Mouse (Mus musculus): ENCODE results near the gene Nfya. TPM values are rescaled to one million over a fixed set of nuclear protein-coding genes. Genes with fewer than 3 reads are reported as not detected.

The Nfya gene
- polyA plus RNA-seq, 1 experiment from 2014 or later = 18.4 TPM

DNA sequence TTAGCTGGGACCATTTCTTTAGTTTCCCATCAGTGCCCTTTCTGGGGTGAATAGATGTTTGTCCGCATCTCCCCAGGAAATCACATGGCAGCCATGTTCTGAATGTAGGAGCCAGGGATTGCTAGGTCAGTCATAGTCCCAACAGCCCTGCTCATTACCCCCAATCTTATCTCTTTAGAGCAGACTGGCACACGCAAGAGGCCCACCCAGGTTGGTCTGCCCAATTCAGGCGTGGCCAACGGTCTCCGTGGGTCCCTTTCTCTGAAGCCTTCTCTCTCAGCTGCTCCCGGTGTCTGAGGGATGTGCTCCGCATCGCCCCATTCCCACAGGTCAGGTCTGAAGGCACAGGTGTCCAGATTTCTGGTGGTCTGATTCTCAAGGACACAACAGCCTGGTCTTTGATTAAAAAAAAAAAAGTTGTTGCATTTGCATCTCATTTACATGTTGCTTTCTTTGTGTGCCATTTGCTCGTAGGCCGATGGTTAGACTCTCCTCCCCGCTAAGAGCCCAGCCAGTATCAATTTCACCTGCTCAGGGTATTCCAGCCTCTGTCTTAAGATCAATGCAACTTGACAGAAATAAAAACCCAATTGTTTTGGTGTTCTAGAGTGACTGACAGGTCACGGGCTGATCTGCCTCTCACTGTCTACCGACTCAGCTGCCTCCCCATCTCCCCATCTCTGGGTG lies 41.1 kb upstream of the Nfya start:
- Histone ChIP-seq H3K9me3 (ENCODE audit: control insufficient read depth, low read length) (no peaks in the 10 kb centered on the region), H3K36me3 (ENCODE audit: control insufficient read depth, insufficient read depth, low read length) (no peaks in the 10 kb centered on the region), H3K27ac (ENCODE audit: low read depth, low read length) (no peak overlapping the region), H3K9ac (ENCODE audit: low read length) (no peak overlapping the region), H3K4me1 (ENCODE audit: control insufficient read depth, insufficient read depth, low read length) (no peaks in the 10 kb centered on the region), H3K4me2 (no peak overlapping the region), H3K4me3 (ENCODE audit: low read depth, low read length) (no peak overlapping the region), H3K27me3 (ENCODE audit: control insufficient read depth, insufficient read depth, low read length) (no peaks in the 10 kb centered on the region)
- no peak for DNase-seq (ENCODE audit: low spot score, missing footprints)
- ATAC-seq (ENCODE audit: low FRiP score) = no peak
- WGBS = 86% methylated on average over 13 of the region's 13 CpGs

DNA sequence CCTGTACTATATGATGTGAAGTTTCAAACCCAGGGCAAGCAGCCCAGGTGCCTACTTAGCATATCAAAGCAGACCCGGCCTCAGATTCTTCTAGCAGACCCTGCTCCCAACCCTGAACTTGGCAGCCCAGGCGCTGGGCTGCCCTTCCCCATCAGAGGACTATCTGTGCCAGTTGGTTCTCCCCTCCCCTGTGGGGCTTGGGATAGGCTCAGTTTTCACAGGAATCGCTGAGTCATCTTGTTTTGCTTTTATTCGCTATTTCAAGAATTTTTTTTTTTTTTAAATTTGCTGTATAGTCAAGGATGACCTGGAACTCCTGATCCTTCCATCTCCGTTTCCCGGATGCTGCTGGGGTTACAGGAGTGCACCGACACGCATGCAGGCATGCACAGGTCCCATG lies 38.0 kb upstream of the Nfya start:
- Histone ChIP-seq H3K27me3 (ENCODE audit: control insufficient read depth, insufficient read depth, low read length) (no peaks in the 10 kb centered on the region), H3K9me3 (ENCODE audit: control insufficient read depth, low read length) (no peaks in the 10 kb centered on the region), H3K36me3 (ENCODE audit: control insufficient read depth, insufficient read depth, low read length) (no peaks in the 10 kb centered on the region), H3K27ac (ENCODE audit: low read depth, low read length) (no peak overlapping the region), H3K4me3 (ENCODE audit: low read depth, low read length) (no peak overlapping the region), H3K9ac (ENCODE audit: low read length) (no peak overlapping the region), H3K4me1 (ENCODE audit: control insufficient read depth, insufficient read depth, low read length) (no peaks in the 10 kb centered on the region), H3K4me2 (no peak overlapping the region)
- WGBS = 77% methylated on average over 8 of the region's 8 CpGs
- DNase-seq (ENCODE audit: low spot score, missing footprints) = no peak
- no peak for ATAC-seq (ENCODE audit: low FRiP score)

DNA sequence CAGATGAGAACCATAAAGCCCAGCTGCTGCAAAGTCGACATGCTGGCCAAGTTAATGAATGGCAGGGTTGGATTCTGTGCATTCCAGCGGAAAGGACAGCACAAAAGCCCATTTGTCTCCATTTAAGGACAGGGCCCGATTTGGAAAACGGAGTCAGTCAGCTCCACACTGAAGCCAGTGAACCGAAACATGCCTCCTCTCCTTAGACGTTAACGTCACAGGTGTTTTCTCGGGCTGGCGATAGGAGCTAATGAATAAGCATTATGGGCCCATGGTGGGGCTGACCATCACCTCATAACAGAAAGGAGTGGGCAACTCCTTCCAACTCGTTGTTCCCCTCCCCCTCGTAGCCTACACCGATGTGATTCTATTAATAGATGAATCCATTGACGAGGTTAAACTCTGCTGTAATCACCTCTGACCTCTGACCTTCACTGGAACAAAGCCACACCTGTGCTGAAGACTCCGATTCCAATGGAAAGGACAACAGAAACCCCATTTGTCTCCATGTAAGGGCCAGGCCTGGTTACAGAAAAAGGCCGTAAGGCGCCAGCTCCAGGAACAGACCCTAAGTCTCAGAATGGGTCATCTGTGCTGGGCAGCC lies 33.9 kb upstream of the Nfya start:
- H3K27me3 ChIP-seq (ENCODE audit: control insufficient read depth, insufficient read depth, low read length) = no peaks in the 10 kb centered on the region
- 66% methylated on average over 16 of the region's 16 CpGs for WGBS
- H3K4me2 ChIP-seq = no peak overlapping the region
- no peak overlapping the region for H3K27ac ChIP-seq (ENCODE audit: low read depth, low read length)
- H3K4me1 ChIP-seq (ENCODE audit: control insufficient read depth, insufficient read depth, low read length) = no peaks in the 10 kb centered on the region
- no peak overlapping the region for H3K4me3 ChIP-seq (ENCODE audit: low read depth, low read length)
- ATAC-seq (ENCODE audit: low FRiP score) = no peak
- H3K9me3 ChIP-seq (ENCODE audit: control insufficient read depth, low read length) = no peaks in the 10 kb centered on the region
- no peaks in the 10 kb centered on the region for H3K36me3 ChIP-seq (ENCODE audit: control insufficient read depth, insufficient read depth, low read length)
- DNase-seq (ENCODE audit: low spot score, missing footprints) = no peak
- H3K9ac ChIP-seq (ENCODE audit: low read length) = no peak overlapping the region

DNA sequence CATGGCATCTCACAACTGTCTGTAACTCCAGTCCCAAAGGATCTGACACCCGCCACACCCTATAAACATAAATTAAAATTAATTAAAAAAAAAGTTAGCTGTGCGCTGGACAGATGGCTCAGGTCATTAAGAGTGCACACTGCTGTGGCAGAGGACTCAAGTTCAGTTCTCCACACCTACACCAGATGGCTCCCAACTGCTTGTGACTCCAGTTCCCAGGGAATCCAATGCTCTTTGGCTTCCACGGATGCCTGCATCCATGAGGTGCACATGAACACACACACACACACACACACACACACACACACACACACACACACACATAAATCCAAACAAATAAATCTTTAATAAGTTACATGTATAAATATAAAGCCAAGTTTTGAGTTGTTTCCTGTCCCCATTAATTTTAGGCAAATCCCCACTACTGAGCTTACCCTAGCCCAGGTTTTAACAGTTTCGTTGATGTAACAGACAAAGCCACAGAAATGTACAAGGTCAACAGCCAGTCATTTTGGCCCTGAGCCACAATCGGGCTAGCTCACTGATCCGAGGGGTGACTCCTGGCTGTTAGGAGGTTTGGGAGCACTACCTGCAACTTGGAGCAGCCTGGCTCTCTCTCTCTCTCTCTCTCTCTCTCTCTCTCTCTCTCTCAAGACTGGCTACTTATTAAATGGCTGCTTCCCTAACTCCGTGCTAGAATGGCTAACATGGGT lies 33.2 kb upstream of the Nfya start:
- WGBS = 83% methylated on average over 7 of the region's 7 CpGs

DNA sequence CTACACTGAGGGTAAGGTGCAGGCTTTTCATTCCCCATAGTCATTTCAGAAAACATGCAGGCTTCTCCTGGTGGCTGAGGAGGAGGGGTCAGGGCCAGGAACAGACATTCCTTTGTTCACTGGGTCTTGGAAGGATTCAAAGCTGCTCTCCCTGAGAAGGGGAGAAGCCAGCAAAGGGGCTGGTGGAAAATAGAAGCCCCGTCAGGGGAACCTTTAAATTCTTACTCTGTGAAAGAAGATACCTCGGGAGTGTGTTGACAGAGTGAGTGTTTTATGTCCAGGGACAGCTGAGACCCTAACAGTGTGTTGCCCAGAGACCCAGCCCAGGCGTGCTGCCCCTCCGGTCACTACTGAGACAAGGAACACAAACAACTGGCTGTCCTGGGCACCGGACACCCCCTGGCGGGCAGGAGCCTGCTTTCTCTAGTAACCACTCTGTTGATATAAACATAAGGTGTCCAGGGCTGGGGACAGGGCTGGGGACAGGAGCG lies 27.8 kb upstream of the Nfya start:
- DNase-seq (ENCODE audit: low spot score, missing footprints) = peak; percentile 85
- no peaks in the 10 kb centered on the region for H3K36me3 ChIP-seq (ENCODE audit: control insufficient read depth, insufficient read depth, low read length)
- H3K27ac ChIP-seq (ENCODE audit: low read depth, low read length) = 0 out of 2 replicates have a peak overlapping the region, but pooled peaks have one; percentile 0
- H3K27me3 ChIP-seq (ENCODE audit: control insufficient read depth, insufficient read depth, low read length) = no peaks in the 10 kb centered on the region
- H3K9me3 ChIP-seq (ENCODE audit: control insufficient read depth, low read length) = no peaks in the 10 kb centered on the region
- WGBS = 31% methylated on average over 7 of the region's 7 CpGs
- H3K4me2 ChIP-seq = no peak overlapping the region
- peak; percentile 52; the same call in 1 of the 2 replicates for ATAC-seq (ENCODE audit: low FRiP score)
- no peak overlapping the region for H3K4me3 ChIP-seq (ENCODE audit: low read depth, low read length)
- no peak overlapping the region for H3K9ac ChIP-seq (ENCODE audit: low read length)
- H3K4me1 ChIP-seq (ENCODE audit: control insufficient read depth, insufficient read depth, low read length) = peaks cover under 1% of the 10 kb centered on the region; the same call in 1 of the 2 replicates

More for the DNA sequence above, 33.2 kb upstream of the Nfya start:
- ATAC-seq (ENCODE audit: low FRiP score) (no peak), DNase-seq (ENCODE audit: low spot score, missing footprints) (no peak)
- no peaks in the 10 kb centered on the region for H3K27me3 ChIP-seq (ENCODE audit: control insufficient read depth, insufficient read depth, low read length)
- H3K9ac ChIP-seq (ENCODE audit: low read length) = no peak overlapping the region
- H3K9me3 ChIP-seq (ENCODE audit: control insufficient read depth, low read length) = no peaks in the 10 kb centered on the region
- no peak overlapping the region for H3K4me3 ChIP-seq (ENCODE audit: low read depth, low read length)
- H3K4me1 ChIP-seq (ENCODE audit: control insufficient read depth, insufficient read depth, low read length) = no peaks in the 10 kb centered on the region
- H3K36me3 ChIP-seq (ENCODE audit: control insufficient read depth, insufficient read depth, low read length) = no peaks in the 10 kb centered on the region
- H3K27ac ChIP-seq (ENCODE audit: low read depth, low read length) = no peak overlapping the region
- no peak overlapping the region for H3K4me2 ChIP-seq

DNA sequence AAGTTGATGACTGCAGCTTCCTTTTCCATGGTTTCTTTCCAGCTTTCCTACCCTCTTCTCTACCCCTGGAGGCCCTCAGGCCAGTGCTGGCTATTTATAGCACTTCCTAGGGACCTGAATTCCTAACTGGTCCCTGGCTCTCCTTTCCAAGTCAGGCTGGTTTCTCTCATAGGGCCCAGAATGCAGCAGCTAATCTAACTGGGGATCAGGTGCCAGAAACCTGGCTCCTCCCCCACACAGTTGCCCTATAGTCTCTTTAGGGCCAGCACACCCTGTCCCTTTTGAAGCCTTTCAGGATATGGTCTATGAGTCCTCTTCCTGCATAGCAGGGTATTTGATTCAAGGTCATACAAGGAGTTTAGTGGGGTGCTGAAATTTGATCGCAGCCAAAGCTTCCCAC lies 26.8 kb upstream of the Nfya start:
- DNase-seq (ENCODE audit: low spot score, missing footprints) (peak; percentile 69), ATAC-seq (ENCODE audit: low FRiP score) (no peak)
- H3K27ac ChIP-seq (ENCODE audit: low read depth, low read length) = no peak overlapping the region
- H3K4me3 ChIP-seq (ENCODE audit: low read depth, low read length) = no peak overlapping the region
- no peak overlapping the region for H3K4me2 ChIP-seq
- H3K4me1 ChIP-seq (ENCODE audit: control insufficient read depth, insufficient read depth, low read length) = peaks cover 4% of the 10 kb centered on the region
- no peaks in the 10 kb centered on the region for H3K27me3 ChIP-seq (ENCODE audit: control insufficient read depth, insufficient read depth, low read length)
- 96% methylated on average over 1 of the region's 1 CpGs for WGBS
- no peaks in the 10 kb centered on the region for H3K36me3 ChIP-seq (ENCODE audit: control insufficient read depth, insufficient read depth, low read length)
- no peaks in the 10 kb centered on the region for H3K9me3 ChIP-seq (ENCODE audit: control insufficient read depth, low read length)
- no peak overlapping the region for H3K9ac ChIP-seq (ENCODE audit: low read length)

DNA sequence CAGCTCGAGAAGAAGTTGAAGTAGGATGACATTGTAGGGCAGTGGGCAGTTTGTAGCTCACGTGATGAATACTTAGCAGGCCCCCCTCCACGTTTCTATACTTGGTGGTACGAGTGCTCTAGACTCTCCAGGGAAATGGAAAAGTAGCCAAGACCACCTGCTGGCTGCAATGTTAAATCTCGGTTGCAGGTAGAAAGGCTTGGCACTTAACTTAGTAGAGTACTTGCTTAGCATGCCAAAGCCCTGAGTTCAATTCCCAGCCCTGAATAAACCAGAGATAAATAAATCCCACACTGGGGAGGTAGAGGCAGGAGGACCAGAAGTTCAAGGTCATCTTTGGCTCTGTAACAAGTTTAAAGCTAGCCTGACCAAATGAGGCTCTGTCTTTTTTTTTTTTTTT lies 24.8 kb upstream of the Nfya start:
- ATAC-seq (ENCODE audit: low FRiP score) (no peak), DNase-seq (ENCODE audit: low spot score, missing footprints) (peak; percentile 68)
- Histone ChIP-seq H3K4me1 (ENCODE audit: control insufficient read depth, insufficient read depth, low read length) (peaks cover 4% of the 10 kb centered on the region), H3K27ac (ENCODE audit: low read depth, low read length) (no peak overlapping the region), H3K27me3 (ENCODE audit: control insufficient read depth, insufficient read depth, low read length) (no peaks in the 10 kb centered on the region), H3K4me2 (no peak overlapping the region), H3K9me3 (ENCODE audit: control insufficient read depth, low read length) (no peaks in the 10 kb centered on the region), H3K4me3 (ENCODE audit: low read depth, low read length) (no peak overlapping the region), H3K36me3 (ENCODE audit: control insufficient read depth, insufficient read depth, low read length) (no peaks in the 10 kb centered on the region), H3K9ac (ENCODE audit: low read length) (no peak overlapping the region)
- WGBS = 79% methylated on average over 5 of the region's 5 CpGs

DNA sequence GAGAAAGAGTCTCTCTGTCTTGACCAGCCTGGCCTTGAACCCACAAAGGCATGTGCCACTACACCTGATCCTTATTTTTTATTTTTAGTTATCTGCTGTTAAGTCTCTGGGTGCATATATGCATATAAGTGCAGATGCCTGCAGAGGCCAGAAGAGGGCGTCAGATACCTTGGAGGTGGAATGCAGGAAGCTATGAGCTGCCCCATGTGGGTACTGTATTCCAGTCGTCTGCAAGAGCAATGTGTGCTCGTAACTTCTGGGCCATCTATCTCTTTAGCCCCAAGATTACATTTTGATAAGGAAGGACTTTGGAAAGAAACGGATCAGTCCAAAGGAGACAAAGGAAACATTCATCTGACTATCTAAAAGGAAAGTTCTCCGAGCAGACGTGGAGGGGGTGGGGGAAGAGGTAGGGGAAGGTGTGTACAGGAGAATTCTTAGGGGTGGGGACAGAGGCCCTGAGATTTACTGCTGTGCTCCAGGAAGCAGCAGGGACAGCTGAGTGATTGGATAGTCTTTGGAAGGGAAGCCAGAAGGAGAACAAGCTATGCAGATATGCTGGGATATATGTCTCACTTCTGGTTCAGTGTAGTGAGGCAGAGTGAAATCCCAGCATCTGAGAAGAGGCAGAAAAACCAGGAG lies 24.1 kb upstream of the Nfya start:
- Histone ChIP-seq H3K27me3 (ENCODE audit: control insufficient read depth, insufficient read depth, low read length) (no peaks in the 10 kb centered on the region), H3K9ac (ENCODE audit: low read length) (no peak overlapping the region), H3K4me2 (no peak overlapping the region), H3K27ac (ENCODE audit: low read depth, low read length) (no peak overlapping the region), H3K4me1 (ENCODE audit: control insufficient read depth, insufficient read depth, low read length) (peaks cover 4% of the 10 kb centered on the region), H3K36me3 (ENCODE audit: control insufficient read depth, insufficient read depth, low read length) (no peaks in the 10 kb centered on the region), H3K9me3 (ENCODE audit: control insufficient read depth, low read length) (no peaks in the 10 kb centered on the region), H3K4me3 (ENCODE audit: low read depth, low read length) (no peak overlapping the region)
- DNase-seq (ENCODE audit: low spot score, missing footprints) (no peak), ATAC-seq (ENCODE audit: low FRiP score) (no peak)
- 81% methylated on average over 6 of the region's 6 CpGs for WGBS
